Mouse (Mus musculus): Measurements from ENCODE around the gene Trpm3. TPM values are rescaled to one million over a fixed set of nuclear protein-coding genes. Genes with fewer than 3 reads are reported as not detected.

Gene Trpm3
- total RNA-seq, 2 experiments from 2014 or later, result 1.7 to 1.8 TPM

GRCm38 (mm10) chr19:22939836-22940235 lies 801.0 kb downstream of the Trpm3 start:
- intact Hi-C loops (cut with DNase I), result loop anchor here (1.0 to 10.0 kb wide), 5 partner anchors 24 to 287 kb away; no protein-coding TSS in a partner anchor
- no peak for DNase-seq (ENCODE audit: low spot score)

- intact Hi-C loops (cut with DNase I), result loop anchor here (1.0 to 10.0 kb wide), 4 partner anchors 64 to 287 kb away; no protein-coding TSS in a partner anchor
- DNase-seq (ENCODE audit: low spot score), result peak; percentile 64
Measured at GRCm38 (mm10) chr19:22940487-22940886, 801.6 kb downstream of the Trpm3 start.

GRCm38 (mm10) chr19:22940956-22941355 lies 802.1 kb downstream of the Trpm3 start:
- intact Hi-C loops (cut with DNase I), result loop anchor here (1.0 to 10.0 kb wide), 4 partner anchors 64 to 286 kb away; no protein-coding TSS in a partner anchor
- DNase-seq (ENCODE audit: low spot score), result no peak

- intact Hi-C loops (cut with DNase I), result no loop called here
- no peak for DNase-seq (ENCODE audit: low spot score)
Measured at GRCm38 (mm10) chr19:22952480-22952879, 813.6 kb downstream of the Trpm3 start.

- intact Hi-C loops (cut with DNase I), result no loop called here
- no peak for DNase-seq (ENCODE audit: low spot score)
Measured at GRCm38 (mm10) chr19:22953191-22953590, 814.3 kb downstream of the Trpm3 start.

GRCm38 (mm10) chr19:22958414-22958813 lies 819.6 kb downstream of the Trpm3 start:
- intact Hi-C loops (cut with DNase I), result no loop called here
- DNase-seq (ENCODE audit: low spot score), result no peak

GRCm38 (mm10) chr19:22960450-22961265 lies 821.8 kb downstream of the Trpm3 start:
- DNase-seq (ENCODE audit: low spot score), result no peak
- intact Hi-C loops (cut with DNase I), result no loop called here

- DNase-seq (ENCODE audit: low spot score), result no peak
- intact Hi-C loops (cut with DNase I), result no loop called here
Measured at GRCm38 (mm10) chr19:22962001-22962708, 823.3 kb downstream of the Trpm3 start.

- intact Hi-C loops (cut with DNase I), result no loop called here
- no peak for DNase-seq (ENCODE audit: low spot score)
Measured at GRCm38 (mm10) chr19:22962731-22963130, 823.9 kb downstream of the Trpm3 start.

- intact Hi-C loops (cut with DNase I), result no loop called here
- no peak for DNase-seq (ENCODE audit: low spot score)
Measured at GRCm38 (mm10) chr19:22963726-22964398, 825.0 kb downstream of the Trpm3 start.

- no peak for DNase-seq (ENCODE audit: low spot score)
- intact Hi-C loops (cut with DNase I), result no loop called here
Measured at GRCm38 (mm10) chr19:22965470-22965869, 826.6 kb downstream of the Trpm3 start.

GRCm38 (mm10) chr19:22973294-22973693 lies 834.4 kb downstream of the Trpm3 start:
- intact Hi-C loops (cut with DNase I), result no loop called here
- no peak for DNase-seq (ENCODE audit: low spot score)

GRCm38 (mm10) chr19:22973727-22974126 lies 834.9 kb downstream of the Trpm3 start:
- DNase-seq (ENCODE audit: low spot score), result no peak
- intact Hi-C loops (cut with DNase I), result no loop called here

- intact Hi-C loops (cut with DNase I), result no loop called here
- DNase-seq (ENCODE audit: low spot score), result no peak
Measured at GRCm38 (mm10) chr19:22975801-22976200, 837.0 kb downstream of the Trpm3 start.

GRCm38 (mm10) chr19:22977508-22977907 lies 838.7 kb downstream of the Trpm3 start:
- no peak for DNase-seq (ENCODE audit: low spot score)
- intact Hi-C loops (cut with DNase I), result no loop called here

GRCm38 (mm10) chr19:22978763-22979162 lies 839.9 kb downstream of the Trpm3 start:
- DNase-seq (ENCODE audit: low spot score), result no peak
- intact Hi-C loops (cut with DNase I), result no loop called here

GRCm38 (mm10) chr19:22979191-22979590 lies 840.3 kb downstream of the Trpm3 start:
- DNase-seq (ENCODE audit: low spot score), result no peak
- intact Hi-C loops (cut with DNase I), result no loop called here

- intact Hi-C loops (cut with DNase I), result no loop called here
- DNase-seq (ENCODE audit: low spot score), result no peak
Measured at GRCm38 (mm10) chr19:22987914-22988313, 849.1 kb downstream of the Trpm3 start.

GRCm38 (mm10) chr19:22993946-22994345 lies 855.1 kb downstream of the Trpm3 start:
- intact Hi-C loops (cut with DNase I), result no loop called here
- DNase-seq (ENCODE audit: low spot score), result no peak

GRCm38 (mm10) chr19:22994531-22994930 lies 855.7 kb downstream of the Trpm3 start:
- intact Hi-C loops (cut with DNase I), result no loop called here

More at GRCm38 (mm10) chr19:22994531-22994930, 855.7 kb downstream of the Trpm3 start:
- DNase-seq (ENCODE audit: low spot score), result no peak

Measured in heart, postnatal 25 days (tissue).